Mouse (Mus musculus): ENCODE measurements around the gene Rnf212b. TPM values are rescaled to one million over a fixed set of nuclear protein-coding genes. Genes with fewer than 3 reads are reported as not detected.

Gene Rnf212b
- polyA plus RNA-seq, 1 experiment: not detected

GRCm38 (mm10) chr14:54883154-54884021, 69.4 kb downstream of the Rnf212b start, which contains the start of the genes Bcl2l2 and Gm20521:
TSS of gene Bcl2l2 (plus strand) at chr14:54883377.
TSS of gene Gm20521 (plus strand) at chr14:54883441.
- H3K27ac ChIP-seq (ENCODE audit: control insufficient read depth, insufficient read depth, low read depth, low read length, poor library complexity): 0 out of 2 replicates have a peak within 1 kb of the TSS, but pooled peaks have one; percentile 36
- TF ChIP-seq CTCF (IDR thresholded peaks at IDR 0.05; ENCODE audit: control insufficient read depth, insufficient read depth, low read length) (no peak), POLR2A (IDR thresholded peaks at IDR 0.05; ENCODE audit: borderline replicate concordance, control insufficient read depth, low read depth, low read length) (peak; percentile 60; the same call in 1 of the 2 replicates)
- no peaks in the 10 kb centered on the region for H3K4me1 ChIP-seq (ENCODE audit: control insufficient read depth, insufficient read depth, low read length)
- under 1% methylated on average over 27 of the region's 27 CpGs for WGBS
- peak within 1 kb of the TSS; percentile 41 for H3K4me3 ChIP-seq (replicated peaks; ENCODE audit: control insufficient read depth, low read depth, low read length)

- no peak for TF ChIP-seq CTCF (IDR thresholded peaks at IDR 0.05; ENCODE audit: control insufficient read depth, insufficient read depth, low read length)
- no peak for TF ChIP-seq POLR2A (IDR thresholded peaks at IDR 0.05; ENCODE audit: borderline replicate concordance, control insufficient read depth, low read depth, low read length)
- Histone ChIP-seq H3K27ac (ENCODE audit: control insufficient read depth, insufficient read depth, low read depth, low read length, poor library complexity) (no peak overlapping the region), H3K4me1 (ENCODE audit: control insufficient read depth, insufficient read depth, low read length) (no peaks in the 10 kb centered on the region), H3K4me3 (replicated peaks; ENCODE audit: control insufficient read depth, low read depth, low read length) (peak overlapping the region; percentile 41)
- 66% methylated on average over 21 of the region's 21 CpGs for WGBS
Measured at GRCm38 (mm10) chr14:54884022-54884712, 70.2 kb downstream of the Rnf212b start.

GRCm38 (mm10) chr14:54885309-54885708, 71.4 kb downstream of the Rnf212b start:
- H3K4me1 ChIP-seq (ENCODE audit: control insufficient read depth, insufficient read depth, low read length): no peaks in the 10 kb centered on the region
- WGBS: 88% methylated on average over 11 of the region's 11 CpGs
- no peak overlapping the region for H3K27ac ChIP-seq (ENCODE audit: control insufficient read depth, insufficient read depth, low read depth, low read length, poor library complexity)
- no peak overlapping the region for H3K4me3 ChIP-seq (replicated peaks; ENCODE audit: control insufficient read depth, low read depth, low read length)
- no peak for TF ChIP-seq POLR2A (IDR thresholded peaks at IDR 0.05; ENCODE audit: borderline replicate concordance, control insufficient read depth, low read depth, low read length)
- no peak for TF ChIP-seq CTCF (IDR thresholded peaks at IDR 0.05; ENCODE audit: control insufficient read depth, insufficient read depth, low read length)

GRCm38 (mm10) chr14:54892200-54892599, 78.3 kb downstream of the Rnf212b start, which contains the start of gene Pabpn1:
TSS of gene Pabpn1 (plus strand) at chr14:54892500.
- no peak for TF ChIP-seq CTCF (IDR thresholded peaks at IDR 0.05; ENCODE audit: control insufficient read depth, insufficient read depth, low read length)
- no peak for TF ChIP-seq POLR2A (IDR thresholded peaks at IDR 0.05; ENCODE audit: borderline replicate concordance, control insufficient read depth, low read depth, low read length)
- H3K27ac ChIP-seq (ENCODE audit: control insufficient read depth, insufficient read depth, low read depth, low read length, poor library complexity): no peak within 1 kb of the TSS
- 84% methylated on average over 3 of the region's 3 CpGs for WGBS
- H3K4me1 ChIP-seq (ENCODE audit: control insufficient read depth, insufficient read depth, low read length): no peaks in the 10 kb centered on the region; the same call in 1 of the 2 replicates
- peak within 1 kb of the TSS; percentile 86 for H3K4me3 ChIP-seq (replicated peaks; ENCODE audit: control insufficient read depth, low read depth, low read length)

GRCm38 (mm10) chr14:54893651-54894181, 79.8 kb downstream of the Rnf212b start:
- peak overlapping the region; percentile 84 for H3K27ac ChIP-seq (ENCODE audit: control insufficient read depth, insufficient read depth, low read depth, low read length, poor library complexity)
- TF ChIP-seq CTCF (IDR thresholded peaks at IDR 0.05; ENCODE audit: control insufficient read depth, insufficient read depth, low read length): no peak
- no peak; the same call in 1 of the 2 replicates for TF ChIP-seq POLR2A (IDR thresholded peaks at IDR 0.05; ENCODE audit: borderline replicate concordance, control insufficient read depth, low read depth, low read length)
- WGBS: under 1% methylated on average over 38 of the region's 38 CpGs

GRCm38 (mm10) chr14:54894296-54895151, 80.6 kb downstream of the Rnf212b start:
- WGBS: 1% methylated on average over 54 of the region's 54 CpGs
- H3K4me1 ChIP-seq (ENCODE audit: control insufficient read depth, insufficient read depth, low read length): no peaks in the 10 kb centered on the region; the same call in 1 of the 2 replicates
- H3K27ac ChIP-seq (ENCODE audit: control insufficient read depth, insufficient read depth, low read depth, low read length, poor library complexity): peak overlapping the region; percentile 52; the same call in 1 of the 2 replicates
- TF ChIP-seq POLR2A (IDR thresholded peaks at IDR 0.05; ENCODE audit: borderline replicate concordance, control insufficient read depth, low read depth, low read length): no peak
- no peak for TF ChIP-seq CTCF (IDR thresholded peaks at IDR 0.05; ENCODE audit: control insufficient read depth, insufficient read depth, low read length)
- H3K4me3 ChIP-seq (replicated peaks; ENCODE audit: control insufficient read depth, low read depth, low read length): peak overlapping the region; percentile 65

More at GRCm38 (mm10) chr14:54893651-54894181, 79.8 kb downstream of the Rnf212b start:
- no peaks in the 10 kb centered on the region; the same call in 1 of the 2 replicates for H3K4me1 ChIP-seq (ENCODE audit: control insufficient read depth, insufficient read depth, low read length)
- peak overlapping the region; percentile 86 for H3K4me3 ChIP-seq (replicated peaks; ENCODE audit: control insufficient read depth, low read depth, low read length)

GRCm38 (mm10) chr14:54897445-54897844, 83.5 kb downstream of the Rnf212b start:
- no peak overlapping the region for H3K27ac ChIP-seq (ENCODE audit: control insufficient read depth, insufficient read depth, low read depth, low read length, poor library complexity)
- no peaks in the 10 kb centered on the region; the same call in 1 of the 2 replicates for H3K4me1 ChIP-seq (ENCODE audit: control insufficient read depth, insufficient read depth, low read length)
- H3K4me3 ChIP-seq (replicated peaks; ENCODE audit: control insufficient read depth, low read depth, low read length): no peak overlapping the region
- TF ChIP-seq POLR2A (IDR thresholded peaks at IDR 0.05; ENCODE audit: borderline replicate concordance, control insufficient read depth, low read depth, low read length): no peak
- no peak for TF ChIP-seq CTCF (IDR thresholded peaks at IDR 0.05; ENCODE audit: control insufficient read depth, insufficient read depth, low read length)
- 88% methylated on average over 2 of the region's 2 CpGs for WGBS

Measured in bone marrow, adult 2 months (tissue).